In genomic region chr2:12984901-12985732, GRCm38 (mm10) we compare ENCODE assay signal across 21 mouse cellular contexts. TPM values are rescaled to one million over a fixed set of nuclear protein-coding genes. Genes with fewer than 3 reads are reported as not detected.
A peak's percentile ranks its signal among the peaks of the same experiment; 100 is the strongest.
DNase-seq lines count a peak whose midpoint lies in the region; ATAC-seq lines count a peak whose summit lies in the region.
"Had no signal": no experiment of that assay in that cellular context is flagged by ENCODE, and none has a peak within 500 bp of the region (broad histone marks: within the 10 kb centered on the region; RNA-seq: fewer than 3 reads in every experiment).

No protein-coding gene starts in this region.

- H3K27me3 ChIP-seq in forebrain, embryonic 13.5 days: no peaks in the 10 kb centered on the region
- no peaks in the 10 kb centered on the region for H3K27me3 ChIP-seq in forebrain, embryonic 11.5 days (ENCODE audit: control insufficient read depth, insufficient read depth, low read length)
- H3K27me3 ChIP-seq: embryonic facial prominence, embryonic 15.5 days; heart, embryonic 12.5 days; limb, embryonic 15.5 days had no signal

- H3K9me3 ChIP-seq in forebrain, embryonic 13.5 days (replicated peaks): no peaks in the 10 kb centered on the region
- no peaks in the 10 kb centered on the region for H3K9me3 ChIP-seq in forebrain, embryonic 11.5 days (ENCODE audit: control insufficient read depth, low read length)
- H3K9me3 ChIP-seq: embryonic facial prominence, embryonic 15.5 days; G1E; heart, embryonic 12.5 days; limb, embryonic 15.5 days had no signal

- no peak for DNase-seq in forebrain, embryonic 11.5 days (ENCODE audit: low spot score)
- DNase-seq in kidney, postnatal 10 days: peak; percentile 16
- DNase-seq in kidney, adult 8-10 months: no peak
- DNase-seq in embryo, embryonic 9.5 days (ENCODE audit: extremely low spot score): peak; percentile 10
- DNase-seq in mesoderm, embryonic 11.5 days (ENCODE audit: low read depth, low spot score): peak; percentile 53
- no peak for DNase-seq in B cell, adult 2 months
- DNase-seq: adrenal gland, postnatal 25 days; cerebellum, adult 18-20 months; cerebellum, postnatal 25 days; heart, postnatal 14 days; kidney, adult 2 months; layer of hippocampus, postnatal 36 days; liver, postnatal 0 days; lung, postnatal 14 days; midbrain, embryonic 14.5 days; thymus, postnatal 25 days had no signal

- peak; percentile 69 for ATAC-seq in forebrain, embryonic 13.5 days
- no peak for ATAC-seq in forebrain, embryonic 11.5 days (replicated peaks; ENCODE audit: low FRiP score)
- ATAC-seq: liver, postnatal 0 days had no signal

- no peak overlapping the region for H3K27ac ChIP-seq in forebrain, embryonic 13.5 days
- H3K27ac ChIP-seq in forebrain, embryonic 11.5 days (ENCODE audit: low read depth, low read length): no peak overlapping the region
- H3K27ac ChIP-seq: embryonic facial prominence, embryonic 15.5 days; limb, embryonic 15.5 days had no signal

- H3K4me1 ChIP-seq in forebrain, embryonic 13.5 days: no peaks in the 10 kb centered on the region
- H3K4me1 ChIP-seq in forebrain, embryonic 11.5 days (replicated peaks; ENCODE audit: control insufficient read depth, insufficient read depth, low read length): no peaks in the 10 kb centered on the region
- H3K4me1 ChIP-seq: embryonic facial prominence, embryonic 15.5 days; heart, embryonic 12.5 days; limb, embryonic 15.5 days had no signal

- H3K36me3 ChIP-seq in forebrain, embryonic 13.5 days (ENCODE audit: poor library complexity, severe bottlenecking): no peaks in the 10 kb centered on the region
- H3K36me3 ChIP-seq in forebrain, embryonic 11.5 days (ENCODE audit: control insufficient read depth, insufficient read depth, low read length): no peaks in the 10 kb centered on the region
- H3K36me3 ChIP-seq: embryonic facial prominence, embryonic 15.5 days; limb, embryonic 15.5 days had no signal

- no peak overlapping the region for H3K4me2 ChIP-seq in forebrain, embryonic 13.5 days
- H3K4me2 ChIP-seq in forebrain, embryonic 11.5 days (ENCODE audit: low read depth, low read length, severe bottlenecking): no peak overlapping the region
- H3K4me2 ChIP-seq: embryonic facial prominence, embryonic 15.5 days; heart, embryonic 12.5 days; limb, embryonic 15.5 days had no signal

- no peak overlapping the region for H3K4me3 ChIP-seq in forebrain, embryonic 13.5 days
- no peak overlapping the region for H3K4me3 ChIP-seq in forebrain, embryonic 11.5 days (ENCODE audit: low read depth, low read length)
- H3K4me3 ChIP-seq: embryonic facial prominence, embryonic 15.5 days; heart, embryonic 12.5 days; limb, embryonic 15.5 days had no signal

- no peak overlapping the region for H3K9ac ChIP-seq in forebrain, embryonic 13.5 days
- no peak overlapping the region for H3K9ac ChIP-seq in forebrain, embryonic 11.5 days (ENCODE audit: low read length)
- H3K9ac ChIP-seq: embryonic facial prominence, embryonic 15.5 days; heart, embryonic 12.5 days; limb, embryonic 15.5 days; liver, postnatal 0 days had no signal

- 46% methylated on average over 4 of the region's 4 CpGs for WGBS in forebrain, embryonic 13.5 days
- WGBS in forebrain, embryonic 11.5 days: 62% methylated on average over 4 of the region's 4 CpGs

RNA-seq across cellular contexts. Expression of gene C1ql3, which starts 26.5 kb away (rescaled TPM):
- 0.81 and 1.3 TPM in 2 replicates for polyA plus RNA-seq in forebrain, embryonic 13.5 days (2015; fragmentation: Nextera tagmentation; extraction: Ambion mirVana)
- polyA plus RNA-seq in forebrain, embryonic 11.5 days (2014; fragmentation: Nextera tagmentation; extraction: Ambion mirVana): 0.20 and 0.32 TPM in 2 replicates
- polyA plus RNA-seq: G1E had no signal

Comparison
In these comparisons a context has a peak if more than half of its experiments do, and no peak if none do; other contexts are left out.
1. DNase-seq: peak in kidney, postnatal 10 days (single experiment), embryo, embryonic 9.5 days (single experiment) and mesoderm, embryonic 11.5 days (single experiment); none in forebrain, embryonic 11.5 days (single experiment), kidney, adult 8-10 months (0 of 2) and B cell, adult 2 months (0 of 2).